Mouse (Mus musculus) right cerebral cortex, postnatal 25 days (tissue): ENCODE measurements around the gene Odf3l2.

ENCODE experiments used
- DNase-seq: peaks from one replicate; pipeline ENCODE4 v3.0.0; 2022

The Odf3l2 gene

GRCm38 (mm10) chr10:79645711-79646110 is at the start of gene Odf3l2:
Odf3l2 (minus strand) TSS chr10:79645738.
- DNase-seq = no peak

- no peak for DNase-seq
These were observed 48.8 kb upstream of the Odf3l2 start for GRCm38 (mm10) chr10:79694379-79694655.

- DNase-seq = no peak
These were observed 48.2 kb upstream of the Odf3l2 start for GRCm38 (mm10) chr10:79693580-79694378.

- no peak for DNase-seq
These were observed 46.5 kb upstream of the Odf3l2 start for GRCm38 (mm10) chr10:79691986-79692548.

GRCm38 (mm10) chr10:79689178-79689577 is 43.6 kb upstream of the Odf3l2 start:
- DNase-seq = no peak

- no peak for DNase-seq
These were observed 43.2 kb upstream of the Odf3l2 start, which contains the start of gene Gzmm for GRCm38 (mm10) chr10:79688720-79689119. Gzmm (plus strand) TSS chr10:79689020.

- DNase-seq = no peak
These were observed 42.0 kb upstream of the Odf3l2 start for GRCm38 (mm10) chr10:79687513-79687912.

- DNase-seq = no peak
These were observed 41.2 kb upstream of the Odf3l2 start for GRCm38 (mm10) chr10:79686691-79687090.

- no peak for DNase-seq
These were observed 40.7 kb upstream of the Odf3l2 start for GRCm38 (mm10) chr10:79686219-79686618.

GRCm38 (mm10) chr10:79684770-79685600 is 39.4 kb upstream of the Odf3l2 start:
- DNase-seq = no peak

- no peak for DNase-seq
These were observed 38.4 kb upstream of the Odf3l2 start for GRCm38 (mm10) chr10:79683726-79684640.

GRCm38 (mm10) chr10:79682916-79683582 is 37.5 kb upstream of the Odf3l2 start:
- DNase-seq = no peak

- DNase-seq = no peak
These were observed 37.0 kb upstream of the Odf3l2 start for GRCm38 (mm10) chr10:79682551-79682915.

- DNase-seq = peak; percentile 100
These were observed 36.2 kb upstream of the Odf3l2 start, which contains the start of gene Cdc34 for GRCm38 (mm10) chr10:79681591-79682245. Cdc34 (plus strand) TSS chr10:79682195.

- DNase-seq = no peak
These were observed 35.3 kb upstream of the Odf3l2 start for GRCm38 (mm10) chr10:79680606-79681495.

- no peak for DNase-seq
These were observed 30.0 kb upstream of the Odf3l2 start for GRCm38 (mm10) chr10:79675346-79676035.

- DNase-seq = no peak
These were observed 27.5 kb upstream of the Odf3l2 start for GRCm38 (mm10) chr10:79673054-79673453.

- no peak for DNase-seq
These were observed 26.5 kb upstream of the Odf3l2 start for GRCm38 (mm10) chr10:79672088-79672455.

GRCm38 (mm10) chr10:79671396-79672087 is 26.0 kb upstream of the Odf3l2 start:
- DNase-seq = no peak
